Mouse (Mus musculus) liver, embryonic 12.5 days (tissue): ENCODE measurements at regions not wholly inside any gene's neighbourhood (a gene's known extent, or its start where the extent isn't known, plus 50 kb on each side); places are given as distances from the start of the nearest gene placed in this dataset.

Source experiments
- ATAC-seq: fragments of 200-750 bp; cut with Nextera tagmentation; 2 replicates; pipeline ENCODE4 v1.8.0; 2017; ENCODE audit warnings: moderate number of reproducible peaks, mild to moderate bottlenecking, moderate library complexity
- H3K27ac ChIP-seq: fragments of 300-500 bp; sonication (generic); 2 replicates; pipeline ENCODE4 v1.5.1; 2016; ENCODE audit warnings: mild to moderate bottlenecking
- H3K27me3 ChIP-seq: fragments of 300-500 bp; sonication (generic); replicated peaks from 2 replicates; pipeline ENCODE4 v1.6.1; 2016; ENCODE audit warnings: mild to moderate bottlenecking, moderate library complexity
- H3K36me3 ChIP-seq: fragments of 300-500 bp; sonication (generic); 2 replicates; pipeline ENCODE4 v1.6.1; 2016; ENCODE audit warnings: mild to moderate bottlenecking, moderate library complexity
- H3K4me1 ChIP-seq: fragments of 300-500 bp; sonication (generic); 2 replicates; pipeline ENCODE4 v1.6.1; 2016
- H3K4me2 ChIP-seq: fragments of 300-500 bp; sonication (generic); 2 replicates; pipeline ENCODE4 v1.6.1; 2016; ENCODE audit warnings: mild to moderate bottlenecking, moderate library complexity
- H3K4me3 ChIP-seq: fragments of 300-500 bp; sonication (generic); 2 replicates; pipeline ENCODE4 v1.5.1; 2016; ENCODE audit warnings: mild to moderate bottlenecking, moderate library complexity
- H3K9ac ChIP-seq: fragments of 300-500 bp; sonication (generic); 2 replicates; pipeline ENCODE4 v1.6.1; 2016; ENCODE audit warnings: mild to moderate bottlenecking, moderate library complexity
- H3K9me3 ChIP-seq: fragments of 300-500 bp; sonication (generic); replicated peaks from 2 replicates; pipeline ENCODE4 v1.6.1; 2016; ENCODE audit warnings: mild to moderate bottlenecking, moderate library complexity
- WGBS: fragments of 180-500 bp; shearing (Covaris S2); methylation state at CpG from one replicate; pipeline ENCODE4 v1.1.7; 2016; ENCODE audit not compliant: insufficient replicate concordance; 5-methylcytosine and 5-hydroxymethylcytosine counted together

DNA sequence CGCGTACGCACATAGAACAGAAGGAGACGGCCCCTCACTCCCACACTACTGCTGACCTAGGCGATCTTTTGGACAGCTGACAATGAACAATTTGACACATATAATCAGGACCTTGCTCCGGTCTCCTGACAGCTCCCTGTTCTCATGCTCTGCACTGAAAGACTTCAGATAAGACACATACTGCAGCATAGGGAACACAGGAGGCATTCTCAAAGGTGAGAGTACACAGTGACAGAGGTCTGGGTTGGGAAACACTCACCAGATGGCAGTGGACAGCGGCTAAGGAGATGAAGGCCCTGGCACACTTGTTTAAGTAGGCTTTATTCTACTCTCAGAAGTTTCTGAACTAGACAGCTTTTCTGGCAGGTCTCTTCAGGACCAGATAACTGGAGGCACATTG is 156.9 kb downstream of the Kctd12 start:
- Histone ChIP-seq H3K4me1 (no peaks in the 10 kb centered on the region), H3K27ac (no peak overlapping the region), H3K4me3 (no peak overlapping the region), H3K27me3 (no peaks in the 10 kb centered on the region), H3K4me2 (no peak overlapping the region), H3K36me3 (no peaks in the 10 kb centered on the region), H3K9ac (no peak overlapping the region), H3K9me3 (no peaks in the 10 kb centered on the region)
- 74% methylated on average over 7 of the region's 7 CpGs for WGBS
- ATAC-seq, result no peak

DNA sequence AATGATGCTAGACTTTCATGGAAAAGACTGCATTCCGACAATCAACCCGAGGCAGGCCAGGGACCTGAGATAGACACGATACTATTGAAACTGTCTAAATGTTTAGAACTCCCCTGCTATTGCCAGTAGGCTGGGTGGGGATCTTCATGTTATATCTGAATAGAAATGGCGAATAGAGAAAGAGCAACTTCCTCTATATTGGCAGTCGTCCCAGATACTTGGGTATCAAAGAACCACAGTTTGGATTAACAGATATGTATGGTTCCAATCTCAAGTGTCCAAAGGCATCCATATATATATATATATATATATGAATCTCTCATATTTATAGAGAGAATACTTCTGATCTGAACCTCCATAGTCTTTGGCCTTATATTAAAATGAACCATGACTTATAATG is 161.8 kb downstream of the Kctd12 start:
- H3K27ac ChIP-seq, result no peak overlapping the region
- H3K27me3 ChIP-seq, result no peaks in the 10 kb centered on the region
- no peak overlapping the region for H3K9ac ChIP-seq
- H3K4me1 ChIP-seq, result no peaks in the 10 kb centered on the region
- 73% methylated on average over 5 of the region's 5 CpGs for WGBS
- no peak for ATAC-seq
- H3K4me3 ChIP-seq, result no peak overlapping the region
- H3K4me2 ChIP-seq, result no peak overlapping the region
- no peaks in the 10 kb centered on the region for H3K36me3 ChIP-seq
- no peaks in the 10 kb centered on the region for H3K9me3 ChIP-seq

DNA sequence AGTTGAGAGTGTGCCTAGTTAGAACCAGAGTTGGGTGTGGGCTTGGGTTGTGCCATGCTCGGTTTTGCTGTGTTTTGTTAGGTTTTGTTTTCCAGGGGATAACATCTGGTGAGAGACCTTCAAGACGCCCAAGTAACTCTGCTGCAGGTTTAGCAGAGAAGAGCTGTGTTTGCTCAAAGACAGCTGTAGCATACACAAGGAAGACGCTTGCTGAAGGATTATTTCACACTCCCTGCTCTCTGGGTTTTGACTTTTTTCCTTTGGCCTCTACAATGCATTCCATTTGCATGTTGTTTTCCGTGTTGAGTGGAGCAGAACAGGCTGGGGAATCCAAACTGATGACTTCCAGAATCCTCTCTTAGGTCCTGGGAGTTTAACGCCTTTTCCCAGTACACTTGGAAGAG is 170.8 kb downstream of the Kctd12 start:
- H3K36me3 ChIP-seq, result no peaks in the 10 kb centered on the region
- ATAC-seq, result no peak
- no peaks in the 10 kb centered on the region for H3K27me3 ChIP-seq
- H3K4me3 ChIP-seq, result no peak overlapping the region
- H3K4me1 ChIP-seq, result peaks cover 13% of the 10 kb centered on the region
- no peaks in the 10 kb centered on the region for H3K9me3 ChIP-seq
- H3K9ac ChIP-seq, result no peak overlapping the region
- no peak overlapping the region for H3K27ac ChIP-seq
- H3K4me2 ChIP-seq, result no peak overlapping the region
- 47% methylated on average over 5 of the region's 5 CpGs for WGBS

DNA sequence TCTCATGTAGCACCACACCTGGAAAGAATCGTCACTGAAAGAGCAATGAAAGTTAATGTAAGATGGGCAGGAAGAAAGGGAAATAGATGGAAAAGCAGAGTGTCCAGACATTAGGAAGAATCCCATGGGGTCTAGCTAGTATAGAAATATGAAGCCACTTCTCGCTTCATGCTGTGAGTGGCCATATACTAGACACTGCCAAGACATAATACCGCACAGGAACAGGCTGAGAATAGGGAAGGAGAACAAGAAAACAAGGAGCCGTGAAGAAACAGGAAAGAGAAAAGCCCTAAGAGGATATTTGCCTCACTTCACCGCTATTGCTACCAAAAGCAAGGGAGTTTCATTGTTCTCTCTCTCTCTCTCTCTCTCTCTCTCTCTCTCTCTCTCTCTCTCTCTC is 171.4 kb downstream of the Kctd12 start:
- Histone ChIP-seq H3K4me2 (no peak overlapping the region), H3K4me1 (peaks cover 13% of the 10 kb centered on the region), H3K27ac (no peak overlapping the region), H3K9ac (no peak overlapping the region), H3K9me3 (no peaks in the 10 kb centered on the region), H3K4me3 (no peak overlapping the region), H3K27me3 (no peaks in the 10 kb centered on the region), H3K36me3 (no peaks in the 10 kb centered on the region)
- 34% methylated on average over 5 of the region's 5 CpGs for WGBS
- no peak for ATAC-seq

DNA sequence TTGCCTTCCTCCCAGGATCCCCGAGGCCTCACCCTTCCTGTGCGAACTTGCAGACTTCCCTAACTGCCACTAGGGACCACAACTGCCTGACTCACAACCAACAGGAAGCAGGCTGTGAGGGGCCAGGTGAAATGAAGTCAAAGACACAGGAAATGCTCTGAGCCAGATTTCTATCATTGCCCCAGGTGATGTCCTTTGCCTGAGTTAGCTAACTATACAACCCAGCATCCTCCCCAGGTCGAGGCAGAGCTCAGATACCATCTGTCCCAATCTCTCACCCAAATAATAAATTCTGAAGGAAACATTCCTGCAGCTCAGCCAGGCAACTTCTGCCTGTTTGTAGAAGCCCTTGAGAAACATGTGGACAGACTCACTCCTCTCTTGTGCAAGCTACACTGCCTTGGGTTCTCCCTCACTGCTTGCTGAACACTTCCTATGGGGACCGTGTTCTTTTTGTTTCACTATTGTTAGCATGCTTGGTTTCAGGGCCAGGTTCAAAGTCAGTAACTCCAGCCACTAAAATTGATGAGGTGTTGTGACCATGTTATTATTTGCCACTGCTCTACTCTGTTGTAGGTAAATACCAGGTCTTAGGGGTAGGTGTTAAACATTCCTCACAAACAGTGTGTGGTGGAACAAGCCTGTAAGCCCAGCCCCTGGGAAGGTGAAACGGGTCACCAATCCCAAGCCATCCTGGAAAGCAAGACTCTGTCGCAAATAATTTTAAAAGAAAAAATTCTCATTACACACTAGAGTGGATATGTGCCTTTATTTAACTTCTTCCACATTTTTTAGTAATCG is 172.1 kb downstream of the Kctd12 start:
- Histone ChIP-seq H3K27me3 (no peaks in the 10 kb centered on the region), H3K9me3 (no peaks in the 10 kb centered on the region), H3K4me3 (no peak overlapping the region), H3K27ac (no peak overlapping the region), H3K36me3 (no peaks in the 10 kb centered on the region), H3K4me1 (peaks cover 13% of the 10 kb centered on the region), H3K9ac (no peak overlapping the region), H3K4me2 (no peak overlapping the region)
- ATAC-seq, result 0 out of 2 replicates have a peak, but pooled peaks have one; percentile 25
- WGBS, result 29% methylated on average over 7 of the region's 7 CpGs

DNA sequence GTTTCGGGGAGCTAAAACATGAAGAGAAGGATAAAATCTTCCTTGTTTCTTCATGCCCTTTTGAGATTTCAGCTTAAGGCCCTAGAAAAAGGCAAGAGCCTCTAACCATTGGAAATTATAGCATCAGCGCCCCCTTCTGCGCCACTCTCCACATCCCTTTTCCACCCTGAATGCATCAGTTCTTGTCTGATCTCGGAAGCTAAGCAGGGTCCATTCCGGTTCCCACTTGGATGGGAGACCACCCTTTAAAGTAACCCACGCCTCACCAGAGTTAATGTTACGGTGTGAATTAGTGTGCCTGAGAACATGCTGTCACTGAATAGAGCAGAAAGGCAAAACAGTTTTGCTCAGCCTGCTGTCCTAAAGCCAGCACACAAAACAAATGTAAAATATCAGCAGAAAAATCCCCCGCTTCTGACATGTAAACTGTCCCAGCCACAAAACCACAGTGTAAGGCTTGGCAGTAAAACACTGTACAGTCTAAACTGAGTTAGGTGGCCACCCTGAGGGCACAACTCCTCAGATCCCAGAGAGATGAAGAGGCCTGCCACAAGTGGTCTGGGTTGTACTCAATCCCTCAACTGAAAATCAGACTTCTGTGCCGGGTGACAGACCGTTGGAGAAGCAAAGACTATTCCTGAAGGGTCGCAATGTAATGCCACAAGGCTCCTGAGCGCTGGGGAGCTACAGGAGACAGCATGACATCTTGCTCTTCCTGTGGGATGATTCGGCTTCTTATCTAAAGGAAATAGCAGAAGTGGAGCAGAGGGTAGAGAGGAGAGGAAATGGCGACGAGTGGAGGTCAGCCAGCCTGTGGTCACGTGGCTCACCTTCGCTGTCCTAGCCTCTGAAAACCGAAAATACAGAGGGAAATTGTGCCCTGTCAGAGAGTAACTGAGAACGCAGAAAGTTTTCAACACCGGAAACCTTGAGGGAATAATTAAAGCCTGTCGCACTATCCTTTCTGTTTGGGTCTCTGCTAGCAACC is 176.2 kb downstream of the Kctd12 start:
- Histone ChIP-seq H3K9ac (no peak overlapping the region), H3K27ac (peak overlapping the region; percentile 67), H3K9me3 (no peaks in the 10 kb centered on the region), H3K36me3 (no peaks in the 10 kb centered on the region), H3K4me2 (peak overlapping the region; percentile 56), H3K4me3 (peak overlapping the region; percentile 32), H3K27me3 (no peaks in the 10 kb centered on the region), H3K4me1 (peaks cover 13% of the 10 kb centered on the region)
- 18% methylated on average over 21 of the region's 21 CpGs for WGBS
- peak; percentile 83 for ATAC-seq

DNA sequence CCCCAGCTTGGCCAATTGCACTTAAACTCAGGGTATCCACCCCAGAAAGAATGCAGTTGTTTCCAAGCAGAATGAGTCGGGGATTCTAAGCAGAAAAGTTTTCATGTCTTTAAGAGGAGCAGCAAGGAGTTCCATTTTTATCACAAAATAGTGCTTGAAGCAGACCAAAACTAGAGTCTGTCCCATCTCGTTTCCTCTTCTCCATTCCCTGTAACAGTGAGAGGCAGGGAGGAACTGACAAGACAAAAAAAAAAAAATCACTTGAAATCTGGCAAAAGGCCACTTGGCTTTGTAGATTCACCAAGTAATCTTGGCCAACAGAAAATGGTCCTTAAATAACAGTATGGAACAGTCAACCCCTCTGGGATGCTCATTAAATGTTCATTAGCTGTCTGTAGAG is 186.8 kb downstream of the Kctd12 start:
- Histone ChIP-seq H3K27me3 (no peaks in the 10 kb centered on the region), H3K4me2 (no peak overlapping the region), H3K9me3 (no peaks in the 10 kb centered on the region), H3K36me3 (no peaks in the 10 kb centered on the region), H3K4me1 (no peaks in the 10 kb centered on the region), H3K4me3 (no peak overlapping the region), H3K9ac (no peak overlapping the region), H3K27ac (no peak overlapping the region)
- no peak for ATAC-seq
- 37% methylated on average over 2 of the region's 2 CpGs for WGBS

DNA sequence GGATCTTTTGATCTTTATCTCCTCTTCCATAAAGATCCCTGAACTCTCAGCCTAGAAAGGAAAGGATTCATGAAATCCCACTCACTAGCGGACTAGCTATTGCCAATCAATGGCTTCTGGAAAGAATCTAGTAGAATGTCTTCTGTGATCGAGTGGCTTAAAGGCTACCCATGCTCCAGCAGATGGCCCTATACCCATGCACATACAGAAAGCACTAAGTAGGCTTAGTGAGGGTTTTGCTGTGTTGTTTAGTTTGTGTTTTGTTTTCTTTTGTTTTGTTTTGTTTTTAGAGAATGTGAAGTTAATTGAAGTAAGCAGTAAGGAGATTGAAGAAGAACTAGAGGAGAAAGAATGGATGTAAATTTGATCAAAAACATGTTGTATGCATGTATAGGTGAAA is 187.5 kb downstream of the Kctd12 start:
- Histone ChIP-seq H3K36me3 (no peaks in the 10 kb centered on the region), H3K4me2 (no peak overlapping the region), H3K27me3 (no peaks in the 10 kb centered on the region), H3K9ac (no peak overlapping the region), H3K9me3 (no peaks in the 10 kb centered on the region), H3K4me3 (no peak overlapping the region), H3K4me1 (no peaks in the 10 kb centered on the region), H3K27ac (no peak overlapping the region)
- no peak for ATAC-seq
- 65% methylated on average over 2 of the region's 2 CpGs for WGBS

DNA sequence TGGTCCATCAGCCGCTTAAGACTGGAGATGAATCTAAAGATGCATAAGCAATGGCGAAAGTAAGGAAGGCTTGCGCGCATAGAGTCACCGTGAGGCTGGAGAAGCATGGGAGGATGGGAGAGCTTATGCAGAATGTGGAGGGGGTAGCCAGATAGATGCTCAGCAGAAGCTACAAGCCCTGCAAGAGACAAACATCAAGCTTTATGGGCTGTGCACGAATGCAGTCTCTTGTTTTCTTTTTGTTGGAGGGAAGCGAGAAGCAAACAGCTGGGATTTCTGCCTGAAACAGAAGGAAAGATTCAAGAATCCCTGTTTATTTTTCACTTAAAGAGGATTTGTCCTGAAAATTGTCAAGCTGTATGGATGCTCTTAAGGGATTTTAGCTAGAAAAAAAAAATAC is 188.7 kb downstream of the Kctd12 start:
- no peak for ATAC-seq
- no peak overlapping the region for H3K27ac ChIP-seq

DNA sequence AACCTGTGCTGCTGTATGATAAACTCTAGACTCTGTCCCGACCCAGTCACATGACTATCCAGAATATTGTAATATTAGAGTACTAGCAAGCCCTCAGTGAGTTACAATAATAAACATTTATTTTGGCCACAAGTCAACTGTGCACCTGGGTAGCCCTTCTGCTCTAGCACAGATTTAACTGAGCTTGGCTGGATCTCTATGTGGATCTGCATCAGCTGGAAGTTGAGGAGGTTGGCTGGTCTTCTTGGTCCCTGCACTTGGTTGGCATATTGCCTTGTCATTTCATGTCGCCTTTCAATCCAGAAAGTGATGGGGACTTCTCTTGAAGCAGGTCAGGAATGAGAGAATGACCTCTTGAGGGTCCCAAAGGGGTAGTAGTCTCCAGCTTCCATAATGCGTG is 191.5 kb downstream of the Kctd12 start:
- Histone ChIP-seq H3K4me3 (no peak overlapping the region), H3K4me1 (no peaks in the 10 kb centered on the region), H3K27ac (no peak overlapping the region), H3K27me3 (no peaks in the 10 kb centered on the region), H3K9me3 (no peaks in the 10 kb centered on the region), H3K9ac (no peak overlapping the region), H3K36me3 (no peaks in the 10 kb centered on the region), H3K4me2 (no peak overlapping the region)
- ATAC-seq, result no peak
- WGBS, result 68% methylated on average over 3 of the region's 3 CpGs

More for the DNA sequence above, 188.7 kb downstream of the Kctd12 start:
- no peaks in the 10 kb centered on the region for H3K36me3 ChIP-seq
- H3K4me2 ChIP-seq, result no peak overlapping the region
- no peaks in the 10 kb centered on the region for H3K4me1 ChIP-seq
- WGBS, result 75% methylated on average over 7 of the region's 7 CpGs
- no peak overlapping the region for H3K9ac ChIP-seq
- no peak overlapping the region for H3K4me3 ChIP-seq
- no peaks in the 10 kb centered on the region for H3K9me3 ChIP-seq
- no peaks in the 10 kb centered on the region for H3K27me3 ChIP-seq

DNA sequence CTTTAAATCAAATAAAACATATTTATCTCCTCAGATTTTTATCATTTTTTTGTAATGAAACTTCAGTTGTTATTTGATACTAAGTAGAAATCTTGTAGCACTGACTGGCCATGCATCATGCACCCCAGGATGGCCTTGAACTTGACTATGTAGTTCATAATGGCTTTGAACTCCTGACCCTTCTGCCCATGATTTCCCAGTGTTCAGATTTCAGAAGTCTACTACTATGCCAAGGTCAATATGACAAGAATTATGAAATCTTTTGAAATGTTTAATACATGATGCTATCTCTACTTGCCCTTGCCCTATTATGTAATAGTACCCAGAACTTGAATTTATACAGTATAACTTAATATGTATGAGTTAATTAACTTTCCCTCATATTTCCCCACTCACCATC is 200.2 kb downstream of the Kctd12 start:
- H3K9ac ChIP-seq, result no peak overlapping the region
- no peak overlapping the region for H3K27ac ChIP-seq
- H3K4me3 ChIP-seq, result no peak overlapping the region
- ATAC-seq, result no peak
- no peaks in the 10 kb centered on the region for H3K27me3 ChIP-seq
- H3K4me1 ChIP-seq, result no peaks in the 10 kb centered on the region
- no peaks in the 10 kb centered on the region for H3K9me3 ChIP-seq
- no peaks in the 10 kb centered on the region for H3K36me3 ChIP-seq
- no peak overlapping the region for H3K4me2 ChIP-seq

DNA sequence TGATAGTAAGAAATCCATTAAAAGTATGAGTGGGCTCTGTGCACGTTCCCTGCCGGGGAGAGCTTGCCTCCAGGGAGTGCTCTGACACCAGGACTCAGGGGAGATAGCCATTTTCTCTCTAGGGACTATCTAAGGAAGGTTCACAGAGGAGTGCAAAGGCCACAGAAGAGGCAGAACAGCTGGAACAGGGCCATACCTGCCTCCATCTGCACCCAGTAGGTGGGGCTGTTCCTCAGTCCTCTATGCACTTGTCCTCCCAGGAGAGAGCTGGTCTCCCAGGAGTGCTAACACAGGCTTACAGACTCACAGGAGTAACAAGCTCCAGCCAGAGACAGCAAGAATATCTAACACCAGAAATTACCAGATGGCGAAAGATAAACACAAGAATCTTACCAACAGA is 212.7 kb downstream of the Kctd12 start:
- Histone ChIP-seq H3K27me3 (no peaks in the 10 kb centered on the region), H3K4me3 (no peak overlapping the region), H3K4me1 (no peaks in the 10 kb centered on the region), H3K9me3 (no peaks in the 10 kb centered on the region), H3K9ac (no peak overlapping the region), H3K4me2 (no peak overlapping the region), H3K27ac (no peak overlapping the region), H3K36me3 (no peaks in the 10 kb centered on the region)
- no peak for ATAC-seq
- 59% methylated on average over 3 of the region's 3 CpGs for WGBS
